In genomic region chr3:95521168-95521567, GRCm38 (mm10) we compare ENCODE assay signal across 12 mouse cellular contexts. TPM values are rescaled to one million over a fixed set of nuclear protein-coding genes. Genes with fewer than 3 reads are reported as not detected.
DNase-seq lines count a peak whose midpoint lies in the region.
"Had no signal": no experiment of that assay in that cellular context is flagged by ENCODE, and none has a peak within 500 bp of the region (broad histone marks: within the 10 kb centered on the region; RNA-seq: fewer than 3 reads in every experiment).

No protein-coding gene starts in this region.

- peak; percentile 32 for DNase-seq in heart, adult 8-10 months (ENCODE audit: low spot score)
- DNase-seq in heart, postnatal 4 days = no peak
- peak; percentile 10 for DNase-seq in thymus, postnatal 0 days (ENCODE audit: low spot score)
- no peak for DNase-seq in thymus, postnatal 36 days
- DNase-seq in lung, postnatal 10 days = peak; percentile 9
- DNase-seq in thymus, postnatal 4 days = peak; percentile 22
- no peak for DNase-seq in urinary bladder, postnatal 14 days (ENCODE audit: low spot score)
- no peak for DNase-seq in cerebellum, adult 9-11 months
- DNase-seq: kidney, adult 8-10 months had no signal

RNA-seq across cellular contexts. Expression of gene Ctss, which starts 5.4 kb away (rescaled TPM):
- 10 to 100 TPM in 2 of 4 experiments, 1 to 10 TPM in 2; 7.8 to 17.5 (median 10.0) TPM for total RNA-seq in heart, adult 8-10 months (2022)
- total RNA-seq in heart, postnatal 4 days (2021) = 1 to 10 TPM; 6.5 to 9.0 TPM
- 78.1 and 79.8 TPM in 2 replicates for polyA plus RNA-seq in thymus, postnatal 0 days (2015; fragmentation: Nextera tagmentation; extraction: Ambion mirVana)

RNA-seq across cellular contexts. Expression of gene Ctsk, which starts 22.1 kb away (rescaled TPM):
- total RNA-seq in heart, adult 8-10 months (2022) = 1 to 10 TPM; 5.3 to 7.9 (median 6.6) TPM
- total RNA-seq in heart, postnatal 4 days (2021) = 10 to 100 TPM; 17.0 to 17.9 TPM
- 4.4 and 4.5 TPM in 2 replicates for polyA plus RNA-seq in thymus, postnatal 0 days (2015; fragmentation: Nextera tagmentation; extraction: Ambion mirVana)

RNA-seq across cellular contexts. Expression of gene Hormad1, which starts 38.3 kb away (rescaled TPM):
- not detected for total RNA-seq in heart, adult 8-10 months (2022)
- total RNA-seq in heart, postnatal 4 days (2021) = not detected
- polyA plus RNA-seq in thymus, postnatal 0 days (2015; fragmentation: Nextera tagmentation; extraction: Ambion mirVana) = 0.13 TPM in 1 of 2 replicates, not detected in the other
- total RNA-seq: left cerebral cortex, postnatal 10 days had no signal
- polyA plus RNA-seq: forebrain, embryonic 12.5 days; heart, embryonic 14.5 days had no signal

Comparison
In these comparisons a context has a peak if more than half of its experiments do, and no peak if none do; other contexts are left out.
1. DNase-seq: peak in heart, adult 8-10 months (single experiment), thymus, postnatal 0 days (single experiment), lung, postnatal 10 days (single experiment) and thymus, postnatal 4 days (single experiment); none in heart, postnatal 4 days (single experiment), thymus, postnatal 36 days (0 of 2), urinary bladder, postnatal 14 days (single experiment) and cerebellum, adult 9-11 months (single experiment).